Mouse (Mus musculus): ENCODE data around the gene Zbtb32.

GRCm38 (mm10) chr7:30566033-30566432 is 32.7 kb downstream of the Zbtb32 start:
- TF ChIP-seq POLR2A (IDR thresholded peaks at IDR 0.05; ENCODE audit: low read depth, low read length) (no peak), EP300 (IDR thresholded peaks at IDR 0.05; ENCODE audit: low read length) (no peak), MEF2A (IDR thresholded peaks at IDR 0.05; ENCODE audit: borderline replicate concordance, low read depth, low read length) (no peak), POLR2AphosphoS2 (IDR thresholded peaks at IDR 0.05; ENCODE audit: low read depth, low read length) (no peak), TCF12 (IDR thresholded peaks at IDR 0.05; ENCODE audit: low read depth, low read length) (no peak), ZNF384 (IDR thresholded peaks at IDR 0.05; ENCODE audit: low read depth, low read length) (no peak), CTCF (conservative IDR thresholded peaks at IDR 0.05 in 1 of 2, IDR thresholded peaks at IDR 0.05 in 1 of 2; ENCODE audit: low read depth in 2 of 2, low read length in 2 of 2) (no peak), MAX (IDR thresholded peaks at IDR 0.05; ENCODE audit: low read length) (no peak), GABPA (IDR thresholded peaks at IDR 0.05; ENCODE audit: insufficient replicate concordance, low read depth, low read length) (no peak), JUND (conservative IDR thresholded peaks at IDR 0.05; ENCODE audit: low read depth, low read length) (no peak), RAD21 (IDR thresholded peaks at IDR 0.05; ENCODE audit: low read depth, low read length) (no peak), MAFK (IDR thresholded peaks at IDR 0.05; ENCODE audit: insufficient replicate concordance, low read length) (no peak), TBP (conservative IDR thresholded peaks at IDR 0.05; ENCODE audit: low read depth, low read length) (no peak)

All from CH12.LX (cell line).